Mouse (Mus musculus) lung, postnatal 10 days (tissue): Measurements from ENCODE around the gene Tmem222.

Experiments
- DNase-seq: peaks from one replicate; pipeline ENCODE4 v3.0.0; 2021

Gene Tmem222

GRCm38 (mm10) chr4:133247806-133248449 is 29.7 kb downstream of the Tmem222 start:
- no peak for DNase-seq

- peak; percentile 66 for DNase-seq
These were observed 30.5 kb downstream of the Tmem222 start for GRCm38 (mm10) chr4:133247072-133247471.

- DNase-seq, result no peak
These were observed 33.3 kb downstream of the Tmem222 start for GRCm38 (mm10) chr4:133244289-133244688.

DNA sequence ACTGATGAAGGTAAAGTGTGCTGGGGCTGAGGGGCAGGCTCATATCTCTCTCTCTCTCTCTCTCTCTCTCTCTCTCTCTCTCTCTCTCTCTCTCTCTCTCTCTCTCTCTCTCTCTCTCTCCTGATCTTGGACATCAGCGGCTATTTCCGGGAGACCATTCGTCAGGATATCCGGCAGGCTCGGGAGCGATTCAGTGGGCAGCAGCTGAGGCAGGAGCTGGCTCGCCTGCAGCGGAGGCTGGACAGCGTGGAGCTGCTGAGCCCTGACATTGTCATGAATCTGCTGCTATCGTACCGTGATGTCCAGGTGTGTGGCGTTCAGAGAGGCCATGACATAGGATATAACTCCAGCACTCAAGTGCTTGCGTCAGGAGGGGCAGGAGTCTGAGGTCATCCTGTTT is 34.1 kb downstream of the Tmem222 start:
- peak; percentile 51 for DNase-seq

DNA sequence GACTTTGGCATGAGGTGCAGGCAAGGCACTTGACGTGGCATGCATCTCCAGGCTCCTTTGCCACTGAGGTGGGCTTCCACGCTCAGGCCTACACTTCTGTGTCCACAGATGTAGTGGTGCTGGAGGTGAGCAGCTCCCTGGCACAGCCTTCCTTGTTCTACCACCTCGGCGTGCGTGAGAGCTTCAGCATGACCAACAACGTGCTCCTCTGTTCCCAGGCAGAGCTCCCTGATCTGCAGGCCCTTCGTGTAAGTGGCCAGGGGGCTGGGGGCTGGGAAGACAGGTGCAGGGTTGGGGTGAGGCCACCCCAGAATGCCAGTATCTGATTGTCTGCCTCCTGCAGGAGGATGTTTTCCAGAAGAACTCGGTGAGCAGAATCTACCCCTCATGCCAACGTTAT is 34.9 kb downstream of the Tmem222 start:
- DNase-seq, result no peak

GRCm38 (mm10) chr4:133241910-133242309 is 35.7 kb downstream of the Tmem222 start:
- DNase-seq, result no peak

- peak; percentile 95 for DNase-seq
These were observed 36.4 kb downstream of the Tmem222 start for GRCm38 (mm10) chr4:133240934-133241908.

DNA sequence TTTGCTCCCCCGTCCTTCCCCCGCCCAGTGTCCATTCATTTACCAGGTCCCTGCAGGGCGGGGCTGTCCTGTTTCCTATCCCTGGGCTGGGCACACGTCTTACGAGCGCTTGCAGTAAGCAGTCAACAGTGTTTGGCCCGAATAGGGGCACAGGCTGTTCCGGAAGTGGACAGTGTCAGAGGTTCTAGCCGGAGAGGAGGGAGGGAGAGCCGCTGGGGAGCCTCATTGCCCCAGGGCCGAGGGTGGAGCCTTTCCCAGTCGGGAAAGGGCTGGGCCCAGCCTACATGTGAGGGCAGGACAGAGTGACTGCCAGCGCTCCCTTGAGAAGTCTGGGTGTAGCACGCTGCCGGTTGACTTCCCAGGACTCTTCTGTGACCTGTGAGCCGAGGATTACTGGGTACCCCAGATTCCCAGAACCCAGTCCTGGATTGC is 37.1 kb downstream of the Tmem222 start, which contains the start of gene Map3k6:
Gene Map3k6, plus strand, starts transcription at position 329 of the 432 bp plus-strand sequence.
- peak; percentile 93 for DNase-seq

DNA sequence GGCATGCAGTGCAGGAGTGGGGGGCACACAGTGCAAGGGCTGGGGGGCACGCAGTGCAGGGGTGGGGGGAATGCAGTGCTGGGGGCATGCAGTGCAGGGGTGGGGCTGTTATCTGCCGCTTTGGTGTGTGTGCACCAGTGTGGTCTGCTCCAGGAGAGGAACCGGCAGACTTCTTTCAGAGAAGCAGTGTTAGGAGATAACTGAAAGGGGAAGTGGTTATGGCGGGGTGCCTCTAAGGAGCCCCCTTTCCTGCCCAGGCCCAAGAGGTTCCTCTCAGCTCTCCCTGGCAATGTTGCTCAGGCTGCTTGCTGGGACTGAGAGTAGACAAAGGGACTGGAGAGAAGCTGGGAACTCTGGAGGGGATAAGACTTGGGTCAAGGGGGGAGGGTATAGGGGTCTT is 39.7 kb downstream of the Tmem222 start:
- DNase-seq, result no peak

DNA sequence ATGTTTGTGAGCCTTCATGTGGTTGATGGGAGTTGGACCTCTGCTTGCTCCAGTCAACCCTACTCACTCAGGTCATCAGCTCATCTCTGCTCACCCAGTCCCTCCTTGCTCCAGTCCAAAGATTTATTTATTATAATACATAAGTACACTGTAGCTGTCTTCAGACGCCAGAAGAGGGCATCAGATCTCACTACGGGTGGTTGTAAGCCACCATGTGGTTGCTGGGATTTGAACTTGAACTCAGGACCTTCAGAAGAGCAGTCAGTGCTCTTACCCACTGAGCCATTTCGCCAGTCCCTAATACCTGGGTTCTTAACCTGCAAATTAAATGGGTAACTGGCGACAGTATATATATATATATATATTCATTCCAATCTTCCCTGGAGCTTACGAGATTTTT is 42.2 kb downstream of the Tmem222 start:
- DNase-seq, result no peak

- DNase-seq, result no peak
These were observed 42.8 kb downstream of the Tmem222 start for GRCm38 (mm10) chr4:133234771-133235170.

DNA sequence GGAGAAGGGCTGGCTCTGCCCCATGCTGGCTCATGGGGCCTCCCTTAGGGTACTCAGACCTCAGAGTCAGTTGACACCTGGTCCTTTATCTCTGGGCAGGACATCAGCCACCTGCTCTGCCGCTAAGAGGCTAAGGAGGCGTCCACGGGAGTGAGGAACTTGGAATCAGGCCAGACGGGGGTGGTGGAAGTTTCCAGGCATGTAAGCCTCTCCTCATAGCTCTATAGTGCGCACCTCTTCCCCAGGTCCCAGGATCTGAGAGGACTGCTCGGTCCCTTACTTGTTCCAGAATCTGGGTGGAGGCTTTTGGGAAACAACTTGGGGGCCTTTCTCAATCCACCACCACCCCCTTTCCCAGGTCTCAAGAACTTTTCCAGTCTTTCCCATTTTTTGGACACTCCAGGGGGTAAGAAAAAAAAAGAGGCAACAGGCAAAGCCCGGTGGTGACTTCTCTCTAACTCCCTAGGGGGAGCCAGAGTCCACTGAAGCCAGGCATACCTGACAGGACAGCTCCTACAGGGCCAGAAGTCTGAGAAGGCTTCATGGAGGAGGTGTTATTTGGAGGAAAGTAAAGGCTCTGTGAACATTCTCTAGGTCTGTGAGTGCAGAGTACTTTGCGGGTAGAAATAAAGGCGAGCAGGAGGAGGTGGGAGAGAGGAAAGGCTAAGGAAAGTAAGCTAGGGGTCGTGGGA is 44.2 kb downstream of the Tmem222 start:
- DNase-seq, result peak; percentile 74

DNA sequence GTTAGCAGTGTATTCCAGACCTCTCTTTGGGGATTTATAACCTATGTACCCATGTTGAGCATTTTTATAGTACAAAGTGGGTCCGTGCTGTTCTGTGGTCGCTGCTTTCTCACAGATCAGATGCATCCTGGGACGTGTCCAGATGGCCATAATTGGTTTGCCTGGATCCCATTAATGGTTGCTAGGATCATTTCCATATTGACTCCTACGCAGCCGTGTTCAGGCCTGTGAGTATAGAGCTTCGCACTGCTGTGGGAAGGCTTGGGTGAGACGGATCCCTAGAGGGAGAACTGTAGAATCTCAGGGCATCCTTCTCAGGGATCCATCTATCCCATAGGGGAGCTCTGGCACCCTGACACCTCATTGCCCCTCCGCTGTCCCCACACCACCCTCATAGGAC is 48.0 kb downstream of the Tmem222 start:
- DNase-seq, result no peak

- no peak for DNase-seq
These were observed 50.0 kb downstream of the Tmem222 start for GRCm38 (mm10) chr4:133227636-133228035.

GRCm38 (mm10) chr4:133226073-133226472 is 51.5 kb downstream of the Tmem222 start:
- DNase-seq, result peak; percentile 63

GRCm38 (mm10) chr4:133223875-133224274 is 53.7 kb downstream of the Tmem222 start:
- DNase-seq, result no peak

DNA sequence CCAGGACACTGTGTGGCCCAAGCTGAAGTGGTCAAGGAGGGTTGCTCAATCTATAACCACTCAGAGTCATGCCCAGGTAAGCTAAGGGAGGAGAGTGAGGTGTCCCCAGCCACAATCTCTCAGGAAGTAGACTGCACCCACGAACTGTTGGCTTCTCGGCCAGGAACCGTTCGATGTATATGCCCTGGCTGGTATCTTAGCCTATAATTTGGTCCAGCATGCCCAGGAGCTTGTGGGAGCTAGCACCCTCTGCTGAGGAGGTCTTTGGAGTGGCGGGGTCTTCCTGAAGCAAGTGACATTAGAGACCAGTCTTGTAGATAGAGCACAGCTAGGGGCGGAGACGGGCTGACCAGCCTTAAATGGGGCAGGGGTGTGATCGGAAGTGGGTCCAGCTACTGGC is 55.9 kb downstream of the Tmem222 start:
- no peak for DNase-seq

GRCm38 (mm10) chr4:133220656-133221055 is 56.9 kb downstream of the Tmem222 start:
- peak; percentile 67 for DNase-seq

- no peak for DNase-seq
These were observed 58.8 kb downstream of the Tmem222 start for GRCm38 (mm10) chr4:133218745-133219144.

- peak; percentile 72 for DNase-seq
These were observed 60.0 kb downstream of the Tmem222 start for GRCm38 (mm10) chr4:133217641-133218040.
